Mouse (Mus musculus): ENCODE measurements around the gene Mmrn2. TPM values are rescaled to one million over a fixed set of nuclear protein-coding genes. Genes with fewer than 3 reads are reported as not detected.

Gene Mmrn2
- polyA plus RNA-seq, 1 experiment, result 1.7 TPM

DNA sequence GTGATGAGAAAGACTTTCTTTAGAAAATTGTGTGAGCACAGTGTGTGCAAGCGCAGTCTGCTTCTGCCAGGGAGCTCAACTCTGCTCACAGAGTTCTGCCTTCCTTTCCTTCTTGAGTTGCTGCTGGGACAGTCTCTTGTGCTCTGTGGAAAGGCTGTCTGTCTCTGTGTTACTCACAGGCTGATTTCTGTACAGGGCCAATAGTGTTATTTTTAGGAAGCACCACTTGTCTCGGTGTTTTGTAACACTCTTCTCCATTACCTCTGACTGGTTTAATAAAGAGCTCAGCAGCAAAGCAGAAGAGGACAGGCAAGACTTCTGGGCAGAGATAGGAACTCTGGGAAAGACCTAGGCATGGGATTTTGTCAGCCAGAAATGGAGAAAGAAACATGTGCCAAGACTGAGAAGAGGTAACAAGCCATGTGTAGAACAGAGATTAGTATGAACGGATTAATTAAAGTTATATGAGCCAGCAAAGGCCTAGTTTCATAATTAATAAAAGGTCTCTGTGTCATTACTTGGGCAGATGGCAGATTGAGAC, 65.3 kb downstream of the Mmrn2 start:
- TF ChIP-seq CTCF (IDR thresholded peaks at IDR 0.05; ENCODE audit: low read depth, low read length) (no peak), POLR2A (IDR thresholded peaks at IDR 0.05; ENCODE audit: insufficient read depth, low read length) (no peak), EP300 (IDR thresholded peaks at IDR 0.05; ENCODE audit: insufficient read depth, low read depth, low read length) (no peak)
- Histone ChIP-seq H3K36me3 (ENCODE audit: control insufficient read depth, insufficient read depth, low read length, poor library complexity, severe bottlenecking) (peaks cover 14% of the 10 kb centered on the region), H3K27ac (ENCODE audit: insufficient read depth, low read length) (no peak overlapping the region), H3K27me3 (ENCODE audit: control insufficient read depth, insufficient read depth, low read length, poor library complexity, severe bottlenecking) (no peaks in the 10 kb centered on the region), H3K4me1 (ENCODE audit: control insufficient read depth, insufficient read depth, low read length) (no peaks in the 10 kb centered on the region), H3K9me3 (replicated peaks; ENCODE audit: control insufficient read depth, insufficient read depth, low read length, poor library complexity, severe bottlenecking) (no peaks in the 10 kb centered on the region), H3K9ac (ENCODE audit: low read depth, poor library complexity, severe bottlenecking) (no peak overlapping the region), H3K4me3 (ENCODE audit: low read depth, low read length) (no peak overlapping the region)

DNA sequence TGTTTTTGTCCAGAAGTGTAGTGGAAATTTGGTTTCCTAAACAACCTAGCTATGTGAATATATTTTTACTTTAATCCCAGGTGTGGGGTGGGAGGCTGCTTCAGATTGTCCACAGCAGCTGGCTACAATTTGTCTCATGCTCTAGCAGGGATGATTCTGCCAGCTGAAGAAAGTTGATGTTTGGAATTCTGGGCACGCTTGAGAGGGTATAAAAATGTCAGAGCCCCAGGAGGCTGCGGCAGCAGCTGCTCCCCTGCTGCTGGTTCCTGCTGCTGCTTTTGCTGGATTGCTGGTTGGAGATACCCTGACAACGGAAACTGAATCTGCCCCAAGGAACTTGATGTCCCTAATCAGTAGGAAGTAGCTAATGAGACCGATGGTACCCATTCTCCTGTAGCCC, 67.3 kb downstream of the Mmrn2 start:
- Histone ChIP-seq H3K36me3 (ENCODE audit: control insufficient read depth, insufficient read depth, low read length, poor library complexity, severe bottlenecking) (peaks cover 23% of the 10 kb centered on the region), H3K9me3 (replicated peaks; ENCODE audit: control insufficient read depth, insufficient read depth, low read length, poor library complexity, severe bottlenecking) (no peaks in the 10 kb centered on the region), H3K27me3 (ENCODE audit: control insufficient read depth, insufficient read depth, low read length, poor library complexity, severe bottlenecking) (no peaks in the 10 kb centered on the region), H3K27ac (ENCODE audit: insufficient read depth, low read length) (no peak overlapping the region), H3K4me3 (ENCODE audit: low read depth, low read length) (no peak overlapping the region), H3K4me1 (ENCODE audit: control insufficient read depth, insufficient read depth, low read length) (no peaks in the 10 kb centered on the region), H3K9ac (ENCODE audit: low read depth, poor library complexity, severe bottlenecking) (no peak overlapping the region)
- TF ChIP-seq EP300 (IDR thresholded peaks at IDR 0.05; ENCODE audit: insufficient read depth, low read depth, low read length), result no peak
- TF ChIP-seq POLR2A (IDR thresholded peaks at IDR 0.05; ENCODE audit: insufficient read depth, low read length), result no peak
- TF ChIP-seq CTCF (IDR thresholded peaks at IDR 0.05; ENCODE audit: low read depth, low read length), result no peak

DNA sequence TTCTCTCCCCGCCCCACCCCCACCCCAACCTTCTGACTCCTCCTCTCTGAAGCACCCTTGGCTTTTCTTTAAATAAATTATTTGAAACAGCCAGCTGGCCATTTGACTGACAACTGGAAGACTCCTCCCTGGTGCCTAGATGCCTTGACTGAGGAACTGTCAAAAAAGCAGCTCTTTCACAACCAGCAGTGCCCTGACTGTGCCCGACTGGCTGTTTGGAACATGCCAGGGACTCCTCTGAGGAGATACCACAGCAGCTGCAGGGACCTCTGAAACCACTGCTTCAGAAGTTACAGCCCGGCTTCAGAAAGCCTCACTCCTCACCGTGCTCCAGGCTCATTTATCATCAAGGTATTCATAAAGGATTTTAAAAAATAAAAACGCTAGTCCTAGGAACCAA, 69.1 kb downstream of the Mmrn2 start:
- no peak overlapping the region for H3K9ac ChIP-seq (ENCODE audit: low read depth, poor library complexity, severe bottlenecking)
- H3K9me3 ChIP-seq (replicated peaks; ENCODE audit: control insufficient read depth, insufficient read depth, low read length, poor library complexity, severe bottlenecking), result no peaks in the 10 kb centered on the region
- peaks cover under 1% of the 10 kb centered on the region for H3K4me1 ChIP-seq (ENCODE audit: control insufficient read depth, insufficient read depth, low read length)
- TF ChIP-seq POLR2A (IDR thresholded peaks at IDR 0.05; ENCODE audit: insufficient read depth, low read length), result no peak
- TF ChIP-seq CTCF (IDR thresholded peaks at IDR 0.05; ENCODE audit: low read depth, low read length), result no peak
- TF ChIP-seq EP300 (IDR thresholded peaks at IDR 0.05; ENCODE audit: insufficient read depth, low read depth, low read length), result no peak
- H3K27me3 ChIP-seq (ENCODE audit: control insufficient read depth, insufficient read depth, low read length, poor library complexity, severe bottlenecking), result no peaks in the 10 kb centered on the region
- peaks cover 24% of the 10 kb centered on the region for H3K36me3 ChIP-seq (ENCODE audit: control insufficient read depth, insufficient read depth, low read length, poor library complexity, severe bottlenecking)
- no peak overlapping the region for H3K27ac ChIP-seq (ENCODE audit: insufficient read depth, low read length)
- H3K4me3 ChIP-seq (ENCODE audit: low read depth, low read length), result no peak overlapping the region

DNA sequence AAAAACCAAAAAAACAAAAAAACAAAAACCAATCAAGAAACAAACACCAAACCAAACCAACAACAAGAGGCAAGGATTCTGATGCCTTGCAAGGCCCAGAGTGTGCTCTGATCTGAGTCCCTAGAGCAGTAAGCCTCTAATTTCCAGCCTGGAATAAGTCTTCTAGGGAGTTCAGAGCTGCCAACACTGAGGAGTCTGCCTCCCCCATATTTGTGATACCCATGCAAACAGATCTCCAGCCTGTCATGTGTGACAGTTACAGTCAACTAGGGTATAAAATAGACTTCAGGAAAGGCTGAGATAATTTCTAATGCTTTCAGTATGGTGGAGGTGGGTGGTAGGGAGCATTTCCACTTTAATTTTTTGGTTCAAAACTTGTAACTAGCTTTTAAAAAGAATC, 69.7 kb downstream of the Mmrn2 start:
- H3K36me3 ChIP-seq (ENCODE audit: control insufficient read depth, insufficient read depth, low read length, poor library complexity, severe bottlenecking), result peaks cover 24% of the 10 kb centered on the region

DNA sequence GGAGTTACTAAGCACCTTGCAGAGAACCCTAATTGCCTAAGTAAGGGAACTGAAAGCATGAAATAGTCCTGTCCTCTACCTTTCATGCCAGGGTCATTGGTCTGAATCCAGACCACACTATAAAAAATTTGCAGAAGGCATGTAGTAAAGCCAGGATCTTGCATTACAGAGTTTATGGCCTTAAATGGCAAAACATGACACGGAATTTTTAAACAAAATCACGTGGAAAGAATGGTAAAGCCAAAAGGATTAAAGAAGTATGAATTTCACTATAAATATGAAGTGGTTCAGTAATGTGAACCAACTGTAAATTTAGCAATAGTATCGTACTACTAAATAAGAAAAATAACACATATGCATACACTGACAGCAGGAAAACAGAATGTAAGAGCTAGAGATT, 70.1 kb downstream of the Mmrn2 start:
- no peaks in the 10 kb centered on the region for H3K27me3 ChIP-seq (ENCODE audit: control insufficient read depth, insufficient read depth, low read length, poor library complexity, severe bottlenecking)
- H3K9me3 ChIP-seq (replicated peaks; ENCODE audit: control insufficient read depth, insufficient read depth, low read length, poor library complexity, severe bottlenecking), result no peaks in the 10 kb centered on the region
- H3K4me3 ChIP-seq (ENCODE audit: low read depth, low read length), result no peak overlapping the region
- H3K27ac ChIP-seq (ENCODE audit: insufficient read depth, low read length), result no peak overlapping the region
- H3K36me3 ChIP-seq (ENCODE audit: control insufficient read depth, insufficient read depth, low read length, poor library complexity, severe bottlenecking), result peaks cover 22% of the 10 kb centered on the region
- no peak for TF ChIP-seq EP300 (IDR thresholded peaks at IDR 0.05; ENCODE audit: insufficient read depth, low read depth, low read length)
- peaks cover 4% of the 10 kb centered on the region for H3K4me1 ChIP-seq (ENCODE audit: control insufficient read depth, insufficient read depth, low read length)
- no peak overlapping the region for H3K9ac ChIP-seq (ENCODE audit: low read depth, poor library complexity, severe bottlenecking)

More for the DNA sequence above, 69.7 kb downstream of the Mmrn2 start:
- Histone ChIP-seq H3K9me3 (replicated peaks; ENCODE audit: control insufficient read depth, insufficient read depth, low read length, poor library complexity, severe bottlenecking) (no peaks in the 10 kb centered on the region), H3K4me3 (ENCODE audit: low read depth, low read length) (no peak overlapping the region), H3K27ac (ENCODE audit: insufficient read depth, low read length) (no peak overlapping the region), H3K4me1 (ENCODE audit: control insufficient read depth, insufficient read depth, low read length) (peaks cover 4% of the 10 kb centered on the region), H3K9ac (ENCODE audit: low read depth, poor library complexity, severe bottlenecking) (no peak overlapping the region), H3K27me3 (ENCODE audit: control insufficient read depth, insufficient read depth, low read length, poor library complexity, severe bottlenecking) (no peaks in the 10 kb centered on the region)
- TF ChIP-seq CTCF (IDR thresholded peaks at IDR 0.05; ENCODE audit: low read depth, low read length) (no peak), POLR2A (IDR thresholded peaks at IDR 0.05; ENCODE audit: insufficient read depth, low read length) (no peak), EP300 (IDR thresholded peaks at IDR 0.05; ENCODE audit: insufficient read depth, low read depth, low read length) (no peak)

DNA sequence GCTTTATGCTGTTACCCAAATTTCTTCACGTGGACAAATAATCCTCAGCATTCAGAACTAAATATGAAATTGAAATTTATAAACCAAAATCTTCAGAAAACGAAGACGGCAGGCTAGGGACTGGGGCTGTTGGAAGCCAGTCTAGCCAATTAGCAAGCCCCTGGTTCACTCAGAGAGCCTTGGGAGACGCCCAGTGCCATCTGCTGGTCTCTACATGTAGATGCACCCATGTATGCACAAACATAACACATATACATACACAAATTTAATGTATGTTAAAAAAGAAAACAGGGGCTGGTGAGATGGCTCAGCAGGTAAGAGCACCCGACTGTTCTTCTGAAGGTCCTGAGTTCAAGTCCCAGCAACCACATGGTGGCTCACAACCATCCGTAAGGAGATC, 71.4 kb downstream of the Mmrn2 start:
- Histone ChIP-seq H3K9me3 (replicated peaks; ENCODE audit: control insufficient read depth, insufficient read depth, low read length, poor library complexity, severe bottlenecking) (no peaks in the 10 kb centered on the region), H3K36me3 (ENCODE audit: control insufficient read depth, insufficient read depth, low read length, poor library complexity, severe bottlenecking) (peaks cover 14% of the 10 kb centered on the region)
- TF ChIP-seq EP300 (IDR thresholded peaks at IDR 0.05; ENCODE audit: insufficient read depth, low read depth, low read length), result no peak
- peak; percentile 4 for TF ChIP-seq CTCF (IDR thresholded peaks at IDR 0.05; ENCODE audit: low read depth, low read length)

More for the DNA sequence above, 71.4 kb downstream of the Mmrn2 start:
- peaks cover 4% of the 10 kb centered on the region for H3K4me1 ChIP-seq (ENCODE audit: control insufficient read depth, insufficient read depth, low read length)
- H3K4me3 ChIP-seq (ENCODE audit: low read depth, low read length), result no peak overlapping the region
- H3K9ac ChIP-seq (ENCODE audit: low read depth, poor library complexity, severe bottlenecking), result no peak overlapping the region
- H3K27me3 ChIP-seq (ENCODE audit: control insufficient read depth, insufficient read depth, low read length, poor library complexity, severe bottlenecking), result no peaks in the 10 kb centered on the region
- no peak overlapping the region for H3K27ac ChIP-seq (ENCODE audit: insufficient read depth, low read length)

Data from ES-Bruce4 (cell line).